Mouse (Mus musculus): ENCODE results near the gene En2. TPM values are rescaled to one million over a fixed set of nuclear protein-coding genes. Genes with fewer than 3 reads are reported as not detected.

Gene En2
- polyA plus RNA-seq, 1 experiment from 2014 or later = not detected

DNA sequence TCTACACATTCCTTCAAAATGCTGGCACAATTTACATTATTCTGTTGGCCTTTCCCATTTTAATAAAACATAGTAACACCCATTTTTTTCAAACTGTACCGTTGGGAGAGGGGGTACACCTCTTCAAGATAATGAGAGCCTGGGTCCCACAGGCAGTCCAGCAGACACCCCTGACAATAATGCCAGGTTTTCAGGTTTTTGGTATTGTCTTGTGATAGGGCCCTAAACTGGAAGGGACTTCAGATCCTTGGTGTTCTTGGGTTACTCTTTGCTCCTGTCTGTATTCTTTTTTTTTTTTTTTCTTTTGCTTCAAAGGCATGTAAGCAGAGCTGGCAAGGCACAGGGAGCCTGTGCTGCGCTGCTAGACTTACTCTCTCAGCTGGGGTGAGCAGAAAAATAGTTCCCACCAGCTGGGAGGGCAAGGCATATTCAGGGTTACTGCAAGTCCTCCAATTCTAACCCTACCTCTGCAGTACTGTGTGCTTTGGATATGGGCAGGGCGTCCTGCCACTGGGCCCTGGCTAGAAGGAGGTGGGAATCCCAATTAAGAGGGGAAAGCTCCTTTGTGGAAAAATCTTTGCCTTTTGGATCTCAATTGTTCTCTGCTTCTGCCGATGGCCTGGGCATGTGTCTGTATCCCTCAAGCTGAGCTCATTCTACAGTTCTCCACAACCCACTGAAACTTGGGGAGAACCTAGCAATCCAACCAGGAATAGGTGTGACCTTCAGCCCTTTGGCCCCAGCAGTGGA is 7.6 kb downstream of the En2 start:
- Histone ChIP-seq H3K27ac (no peak overlapping the region), H3K4me3 (no peak overlapping the region), H3K9ac (no peak overlapping the region), H3K9me3 (no peaks in the 10 kb centered on the region), H3K4me2 (no peak overlapping the region), H3K36me3 (no peaks in the 10 kb centered on the region), H3K27me3 (peaks cover 97% of the 10 kb centered on the region), H3K4me1 (peaks cover 7% of the 10 kb centered on the region)
- 5% methylated on average over 4 of the region's 4 CpGs for WGBS
- no peak for ATAC-seq (ENCODE audit: insufficient number of reproducible peaks, insufficient read depth, low FRiP score, low TSS enrichment, low read depth)

DNA sequence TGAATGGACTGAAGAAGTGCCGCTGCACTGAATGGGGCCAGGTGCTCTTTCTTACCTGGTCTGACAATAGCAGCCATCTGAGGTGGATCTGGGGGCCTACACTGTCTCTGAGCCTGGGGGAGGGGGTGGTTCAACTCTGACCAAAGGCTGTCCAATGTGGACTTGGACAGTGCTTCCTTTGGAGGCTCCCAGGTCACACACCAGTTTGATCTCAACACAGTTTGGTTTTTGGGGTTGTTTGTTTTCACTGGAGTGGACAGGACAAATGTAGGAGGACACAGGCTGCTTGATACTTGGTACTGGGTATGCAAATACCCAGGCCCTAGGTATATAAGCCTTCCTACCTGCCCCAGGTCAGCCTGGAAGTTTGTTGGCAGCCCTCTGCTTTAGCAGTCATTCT is 8.2 kb downstream of the En2 start:
- H3K9ac ChIP-seq = no peak overlapping the region
- no peak for ATAC-seq (ENCODE audit: insufficient number of reproducible peaks, insufficient read depth, low FRiP score, low TSS enrichment, low read depth)
- 4% methylated on average over 1 of the region's 1 CpGs for WGBS

GRCm38 (mm10) chr5:28174086-28174485 is 8.6 kb downstream of the En2 start:
- Histone ChIP-seq H3K27me3 (peaks cover 97% of the 10 kb centered on the region), H3K9ac (no peak overlapping the region), H3K4me1 (peaks cover 7% of the 10 kb centered on the region), H3K4me3 (no peak overlapping the region), H3K9me3 (no peaks in the 10 kb centered on the region), H3K36me3 (no peaks in the 10 kb centered on the region), H3K4me2 (no peak overlapping the region), H3K27ac (no peak overlapping the region)
- WGBS = 2% methylated on average over 9 of the region's 9 CpGs
- ATAC-seq (ENCODE audit: insufficient number of reproducible peaks, insufficient read depth, low FRiP score, low TSS enrichment, low read depth) = no peak

More for the DNA sequence above, 8.2 kb downstream of the En2 start:
- H3K4me3 ChIP-seq = no peak overlapping the region
- H3K4me1 ChIP-seq = peaks cover 7% of the 10 kb centered on the region
- no peak overlapping the region for H3K4me2 ChIP-seq
- no peaks in the 10 kb centered on the region for H3K36me3 ChIP-seq
- H3K27ac ChIP-seq = no peak overlapping the region
- no peaks in the 10 kb centered on the region for H3K9me3 ChIP-seq
- peaks cover 97% of the 10 kb centered on the region for H3K27me3 ChIP-seq

DNA sequence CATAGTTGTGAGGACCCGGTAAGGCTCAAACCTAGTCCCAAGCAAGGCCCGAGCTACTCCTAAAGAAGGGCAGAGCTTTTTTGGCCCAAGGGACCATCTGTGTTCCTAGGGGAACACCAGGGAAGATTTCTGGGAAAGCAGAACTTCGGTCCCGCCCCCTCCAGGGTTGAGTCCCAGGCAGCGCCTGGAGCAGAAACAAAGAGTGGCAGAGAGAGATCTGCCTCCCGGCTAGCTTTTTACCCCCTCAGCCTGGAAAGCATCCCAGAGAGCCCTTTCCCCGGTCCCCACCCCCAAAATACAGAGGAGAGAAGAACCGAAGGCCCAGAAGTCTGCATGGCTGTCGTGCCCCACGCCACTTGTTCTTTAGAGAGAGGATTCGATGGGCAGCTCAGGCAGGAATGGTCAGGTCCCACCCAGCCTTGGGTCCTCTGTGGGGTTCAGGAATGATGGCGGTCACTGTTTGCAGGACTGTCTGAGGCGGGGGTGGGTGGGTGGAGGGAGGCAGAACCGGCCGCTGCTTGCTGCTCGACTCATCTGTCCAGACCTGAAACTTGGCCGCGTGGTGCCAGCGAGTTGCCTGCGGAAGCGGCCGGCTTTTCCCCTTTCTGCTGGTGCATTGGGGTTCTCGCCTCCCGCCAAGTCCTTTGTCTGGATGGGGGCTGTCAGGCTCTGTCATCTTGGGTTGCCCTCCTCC is 9.5 kb downstream of the En2 start:
- no peaks in the 10 kb centered on the region for H3K9me3 ChIP-seq
- no peaks in the 10 kb centered on the region for H3K36me3 ChIP-seq
- H3K4me1 ChIP-seq = peaks cover 7% of the 10 kb centered on the region
- H3K9ac ChIP-seq = no peak overlapping the region
- under 1% methylated on average over 24 of the region's 24 CpGs for whole genome bisulfite sequencing
- ATAC-seq (ENCODE audit: insufficient number of reproducible peaks, insufficient read depth, low FRiP score, low TSS enrichment, low read depth) = no peak
- peaks cover 97% of the 10 kb centered on the region for H3K27me3 ChIP-seq
- H3K27ac ChIP-seq = no peak overlapping the region
- H3K4me3 ChIP-seq = no peak overlapping the region
- no peak overlapping the region for H3K4me2 ChIP-seq

- no peak for ATAC-seq (ENCODE audit: insufficient number of reproducible peaks, insufficient read depth, low FRiP score, low TSS enrichment, low read depth)
- Histone ChIP-seq H3K9ac (no peak overlapping the region), H3K9me3 (no peaks in the 10 kb centered on the region), H3K4me2 (no peak overlapping the region), H3K36me3 (no peaks in the 10 kb centered on the region), H3K4me3 (no peak overlapping the region), H3K27ac (no peak overlapping the region), H3K4me1 (peaks cover 7% of the 10 kb centered on the region), H3K27me3 (peaks cover 99% of the 10 kb centered on the region)
- 2% methylated on average over 10 of the region's 10 CpGs for WGBS
Observed at GRCm38 (mm10) chr5:28175570-28175919, 10.1 kb downstream of the En2 start.

DNA sequence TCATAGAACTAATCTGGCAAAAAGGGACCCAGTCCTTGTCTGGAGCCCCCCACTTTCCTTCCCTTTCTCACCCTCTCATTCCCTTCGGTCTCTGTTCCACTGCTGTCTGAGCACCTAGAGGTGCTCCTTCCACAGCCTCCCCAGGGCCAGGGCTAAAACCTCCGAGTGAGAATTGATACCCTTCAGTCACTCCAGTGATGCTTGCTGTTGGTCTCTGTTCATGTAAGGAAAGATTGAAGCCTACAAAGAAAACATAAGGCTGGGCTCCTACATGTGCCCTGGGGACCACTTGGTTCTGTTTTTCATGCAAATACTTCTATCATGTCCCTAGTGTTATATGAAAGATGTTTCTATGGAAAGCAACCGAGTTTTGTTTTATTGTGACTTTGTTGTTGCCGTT is 10.5 kb downstream of the En2 start:
- Histone ChIP-seq H3K9ac (no peak overlapping the region), H3K27me3 (peaks cover 99% of the 10 kb centered on the region), H3K9me3 (no peaks in the 10 kb centered on the region), H3K4me2 (no peak overlapping the region), H3K36me3 (no peaks in the 10 kb centered on the region), H3K4me1 (peaks cover 7% of the 10 kb centered on the region), H3K27ac (no peak overlapping the region), H3K4me3 (no peak overlapping the region)
- WGBS = 5% methylated on average over 4 of the region's 4 CpGs
- no peak for ATAC-seq (ENCODE audit: insufficient number of reproducible peaks, insufficient read depth, low FRiP score, low TSS enrichment, low read depth)

DNA sequence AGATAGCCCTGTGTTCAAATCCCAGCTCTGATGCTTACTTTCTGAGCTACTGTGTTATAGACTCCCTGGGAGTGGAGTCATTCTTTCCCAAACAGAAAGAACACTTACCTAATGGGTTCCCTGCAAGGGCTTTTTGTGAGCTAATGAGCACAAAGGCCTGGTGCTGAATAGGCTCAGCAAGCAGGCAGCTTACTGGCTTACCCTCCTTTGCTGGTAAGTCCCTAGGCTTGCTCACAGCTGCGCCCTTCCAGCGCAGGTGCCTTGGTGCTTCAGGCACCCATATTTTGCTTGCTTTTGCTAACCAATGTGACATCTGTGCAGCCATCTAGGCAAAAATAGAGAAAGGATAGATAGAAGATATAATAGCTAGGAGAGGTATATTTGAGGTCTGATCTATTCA is 11.1 kb downstream of the En2 start:
- peaks cover 7% of the 10 kb centered on the region for H3K4me1 ChIP-seq
- no peaks in the 10 kb centered on the region for H3K36me3 ChIP-seq
- H3K4me2 ChIP-seq = no peak overlapping the region
- no peak for ATAC-seq (ENCODE audit: insufficient number of reproducible peaks, insufficient read depth, low FRiP score, low TSS enrichment, low read depth)
- no peaks in the 10 kb centered on the region for H3K9me3 ChIP-seq
- no peak overlapping the region for H3K27ac ChIP-seq
- H3K9ac ChIP-seq = no peak overlapping the region
- WGBS = 0% methylated on average over 2 of the region's 2 CpGs
- H3K4me3 ChIP-seq = no peak overlapping the region
- H3K27me3 ChIP-seq = peaks cover 100% of the 10 kb centered on the region

DNA sequence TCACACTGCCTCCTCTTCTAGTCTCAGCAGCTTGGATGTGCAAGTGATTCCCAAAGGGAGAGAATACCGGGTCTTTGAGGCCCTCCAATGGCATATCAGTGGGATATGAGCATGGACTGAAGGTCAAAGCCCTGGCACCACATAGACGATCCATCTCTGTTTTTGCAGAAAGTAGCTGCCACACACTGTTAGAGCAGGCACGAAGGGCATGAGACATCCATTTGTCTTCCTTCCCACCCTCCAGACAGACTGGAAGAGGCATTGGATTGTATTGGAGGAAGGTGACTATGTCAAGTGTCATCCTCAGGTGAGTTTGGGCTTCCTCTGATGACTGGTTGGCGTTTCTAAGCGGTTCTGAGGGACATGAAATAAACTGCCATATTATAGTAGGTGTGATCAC is 12.8 kb downstream of the En2 start:
- H3K27me3 ChIP-seq = peaks cover 96% of the 10 kb centered on the region
- H3K4me1 ChIP-seq = peaks cover 7% of the 10 kb centered on the region
- H3K36me3 ChIP-seq = no peaks in the 10 kb centered on the region
- H3K27ac ChIP-seq = no peak overlapping the region
- no peaks in the 10 kb centered on the region for H3K9me3 ChIP-seq
- ATAC-seq (ENCODE audit: insufficient number of reproducible peaks, insufficient read depth, low FRiP score, low TSS enrichment, low read depth) = no peak
- no peak overlapping the region for H3K4me3 ChIP-seq
- H3K9ac ChIP-seq = no peak overlapping the region
- WGBS = 18% methylated on average over 5 of the region's 5 CpGs
- H3K4me2 ChIP-seq = no peak overlapping the region

DNA sequence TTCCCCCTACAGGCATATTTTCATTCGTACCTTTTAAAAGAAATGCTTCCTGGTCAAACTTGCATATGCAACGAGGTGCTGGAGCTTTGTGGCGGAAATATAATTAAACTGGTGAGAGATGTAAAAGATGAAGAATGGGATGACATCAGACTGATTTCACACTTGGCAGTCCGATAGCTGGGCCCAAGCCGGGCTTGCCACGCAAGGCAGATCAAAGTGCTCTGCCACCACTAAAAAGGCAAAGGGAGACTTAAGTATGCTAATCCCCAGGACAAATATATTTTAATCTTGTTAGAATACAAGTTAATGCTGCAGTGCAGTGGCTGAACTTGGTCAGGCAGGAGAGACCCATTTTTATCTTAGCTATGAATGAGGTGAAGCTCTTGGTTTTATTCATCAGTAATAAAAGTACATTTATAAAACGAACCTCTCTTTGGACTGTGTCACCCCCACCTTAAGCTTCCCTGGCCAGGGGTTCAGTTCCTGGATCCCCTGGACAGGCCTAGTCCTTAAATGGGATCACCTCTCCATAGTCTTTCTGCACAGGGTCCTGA is 13.8 kb downstream of the En2 start:
- Histone ChIP-seq H3K27me3 (peaks cover 90% of the 10 kb centered on the region), H3K4me1 (peaks cover 7% of the 10 kb centered on the region), H3K9ac (no peak overlapping the region), H3K9me3 (no peaks in the 10 kb centered on the region), H3K4me2 (no peak overlapping the region), H3K36me3 (no peaks in the 10 kb centered on the region), H3K27ac (no peak overlapping the region), H3K4me3 (no peak overlapping the region)
- WGBS = 17% methylated on average over 7 of the region's 7 CpGs
- ATAC-seq (ENCODE audit: insufficient number of reproducible peaks, insufficient read depth, low FRiP score, low TSS enrichment, low read depth) = no peak

- Histone ChIP-seq H3K4me1 (no peaks in the 10 kb centered on the region), H3K4me2 (no peak overlapping the region), H3K36me3 (no peaks in the 10 kb centered on the region), H3K4me3 (no peak overlapping the region), H3K9me3 (no peaks in the 10 kb centered on the region), H3K9ac (no peak overlapping the region), H3K27me3 (peaks cover 57% of the 10 kb centered on the region), H3K27ac (no peak overlapping the region)
- WGBS = 28% methylated on average over 3 of the region's 3 CpGs
- no peak for ATAC-seq (ENCODE audit: insufficient number of reproducible peaks, insufficient read depth, low FRiP score, low TSS enrichment, low read depth)
Observed at GRCm38 (mm10) chr5:28191201-28192098, 26.0 kb downstream of the En2 start.

GRCm38 (mm10) chr5:28192099-28192454 is 26.6 kb downstream of the En2 start:
- Histone ChIP-seq H3K27me3 (peaks cover 60% of the 10 kb centered on the region), H3K4me3 (no peak overlapping the region), H3K4me1 (no peaks in the 10 kb centered on the region), H3K36me3 (no peaks in the 10 kb centered on the region), H3K9me3 (no peaks in the 10 kb centered on the region), H3K4me2 (no peak overlapping the region), H3K9ac (no peak overlapping the region), H3K27ac (no peak overlapping the region)
- no peak for ATAC-seq (ENCODE audit: insufficient number of reproducible peaks, insufficient read depth, low FRiP score, low TSS enrichment, low read depth)
- 54% methylated on average over 4 of the region's 4 CpGs for WGBS
